Mouse (Mus musculus) left cerebral cortex, postnatal 10 days (tissue): ENCODE measurements at regions not wholly inside any gene's neighbourhood (a gene's known extent, or its start where the extent isn't known, plus 50 kb on each side); places are given as distances from the start of the nearest gene placed in this dataset.

ENCODE experiments used
- DNase-seq, 2 experiments: peaks; one replicate each; pipeline ENCODE4 v3.0.0; 2021 to 2022; ENCODE audit warnings: low spot score in 2 of 2, mixed read lengths in 1 of 2; ENCODE audit errors: extremely low spot score in 1 of 2
- intact Hi-C: fragments of 180-260 bp; cut with DNase I; formaldehyde crosslinking; loops from one replicate; pipeline ENCODE4 v1.15.1; 2025

DNA sequence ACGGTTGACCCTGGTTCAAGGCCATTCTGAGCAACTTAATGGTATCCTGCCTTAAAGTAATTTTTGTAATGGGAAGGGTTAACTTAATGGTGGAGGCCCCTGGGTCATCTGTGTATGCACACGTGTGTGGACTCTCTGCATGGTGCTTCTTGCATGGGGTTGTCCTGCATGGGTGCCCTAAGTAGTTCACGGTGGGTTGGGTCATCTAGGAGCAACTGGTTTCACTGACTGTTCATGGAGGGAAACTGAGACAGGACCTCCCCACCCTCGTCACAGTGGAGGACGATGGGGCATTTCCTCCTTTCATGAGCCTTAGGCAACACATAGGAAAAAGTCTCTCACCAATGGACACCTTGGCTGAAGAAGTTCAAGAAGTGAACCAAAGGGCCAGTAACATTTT is 123.4 kb downstream of the Gm11011 start:
- intact Hi-C loops: no loop called here
- DNase-seq: no peak

DNA sequence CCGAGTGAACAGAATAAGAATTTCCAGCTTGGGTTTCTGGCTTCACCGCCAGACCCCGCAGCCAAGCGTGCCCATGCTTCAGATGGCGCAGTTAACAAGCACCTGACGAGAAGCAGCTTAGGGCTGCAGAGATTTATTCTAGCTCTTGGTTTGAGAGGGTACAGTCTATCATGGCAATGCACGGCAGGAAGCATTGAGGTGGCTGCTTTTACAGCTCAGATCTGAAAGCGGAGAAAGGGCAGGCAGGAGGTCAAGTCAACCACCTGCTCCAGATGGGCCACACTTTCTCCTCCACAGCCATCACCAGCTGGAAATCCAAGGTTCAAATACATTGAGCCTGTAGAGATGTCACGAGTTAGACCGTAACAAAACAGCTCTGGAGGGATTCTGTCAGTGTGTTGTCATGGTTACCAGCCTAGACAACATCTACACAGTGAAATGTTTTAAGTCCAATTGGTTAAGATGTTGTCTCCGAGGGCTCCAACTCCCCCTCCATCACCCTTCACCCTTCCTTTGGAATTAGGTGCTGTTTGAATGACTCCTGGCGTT is 126.0 kb downstream of the Gm11011 start:
- intact Hi-C loops: no loop called here
- no peak for DNase-seq

DNA sequence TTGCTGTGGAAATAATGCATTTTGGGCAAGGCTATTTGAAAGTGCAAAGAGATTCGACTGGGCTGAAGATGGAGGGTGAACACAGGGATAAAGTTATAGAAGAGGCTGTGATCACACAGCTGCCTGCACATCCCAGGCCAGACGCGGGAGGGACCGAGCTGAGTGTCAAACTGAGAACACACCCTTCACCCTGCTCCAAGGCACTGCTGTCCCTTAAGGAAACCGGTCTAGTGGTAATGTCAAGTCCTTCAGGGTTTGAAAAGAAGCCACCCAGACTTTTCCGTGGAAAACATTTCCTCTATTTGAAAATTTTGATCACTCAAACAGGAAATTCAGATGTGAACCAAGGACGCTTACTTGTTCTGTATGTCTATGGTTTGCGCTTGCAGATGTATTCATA is 134.6 kb downstream of the Gm11011 start:
- DNase-seq: no peak

DNA sequence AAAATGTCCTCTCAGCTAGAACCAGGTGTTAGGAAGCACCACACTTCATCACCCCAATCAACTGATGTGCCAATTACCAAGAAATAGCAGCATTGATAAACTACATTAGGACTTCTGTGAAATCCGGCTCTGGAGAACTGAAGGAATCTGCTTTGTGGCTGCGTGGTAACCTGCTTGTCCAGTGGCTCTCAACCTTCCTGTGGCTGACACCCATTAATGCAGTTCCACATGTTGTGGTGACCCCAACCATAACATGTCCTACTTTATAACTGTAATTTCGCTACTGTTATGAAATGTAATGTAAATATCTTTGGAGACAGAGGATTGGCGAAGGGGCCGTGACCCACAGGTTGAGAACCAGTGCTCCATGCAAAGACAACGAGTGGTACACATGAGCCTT is 136.7 kb downstream of the Gm11011 start:
- DNase-seq: no peak
- intact Hi-C loops: no loop called here

More for the DNA sequence above, 134.6 kb downstream of the Gm11011 start:
- intact Hi-C loops: no loop called here

DNA sequence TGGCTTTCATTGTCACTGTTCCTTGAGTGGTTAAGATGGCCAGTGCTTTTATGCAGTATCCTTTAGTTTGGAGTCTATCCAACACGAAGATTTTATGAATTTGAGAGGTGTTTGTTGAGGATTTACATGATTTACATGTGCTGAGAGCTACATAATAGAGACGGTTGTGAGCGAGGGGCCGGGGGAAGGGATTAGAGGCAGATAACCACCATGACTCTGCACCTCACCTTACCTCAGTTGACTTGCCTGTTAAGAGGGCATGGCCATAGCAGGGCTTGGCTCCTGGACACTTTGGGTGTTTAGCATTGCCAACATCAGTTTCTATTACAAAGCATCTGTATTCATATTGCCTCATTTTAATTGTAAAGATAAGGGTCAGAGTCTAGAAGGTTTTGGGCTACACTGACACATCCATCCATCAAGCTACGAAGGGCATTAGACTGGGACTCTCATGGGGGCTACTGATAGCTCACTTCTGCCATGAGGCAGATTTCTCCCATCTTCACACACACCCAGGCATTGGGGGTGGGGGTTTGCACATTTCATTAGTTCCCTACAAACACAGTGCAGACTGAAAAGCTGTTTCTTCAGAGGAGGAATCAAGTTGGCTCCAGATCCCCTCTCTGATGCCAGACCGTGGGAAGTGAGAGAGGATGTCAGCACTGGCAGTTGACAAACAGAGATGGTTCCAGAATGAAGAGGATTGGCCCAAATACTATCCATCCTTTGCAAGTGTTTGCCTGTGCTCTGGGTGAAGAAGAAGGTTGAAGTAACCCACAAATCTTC is 139.9 kb downstream of the Gm11011 start:
- peak; percentile 26 to 42 for DNase-seq
- intact Hi-C loops: no loop called here

DNA sequence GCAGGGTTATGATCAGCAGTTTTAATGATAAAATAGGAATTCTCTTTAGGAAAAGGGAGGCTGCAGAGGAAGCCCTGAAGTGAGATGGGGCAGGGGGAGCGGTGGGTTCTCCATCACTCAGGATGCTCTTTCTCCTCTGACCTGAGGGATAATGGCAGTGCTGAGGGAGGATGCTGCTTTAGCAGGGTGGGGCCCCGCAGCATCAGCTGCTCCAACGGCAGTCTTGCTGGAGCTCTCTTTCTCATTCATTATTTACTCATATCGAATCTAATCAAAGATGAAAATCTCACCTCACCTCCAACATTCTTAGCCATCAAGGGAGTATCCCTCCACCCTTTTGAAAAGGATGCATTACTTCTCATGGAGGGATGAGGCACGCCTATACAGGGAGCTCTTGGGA is 141.7 kb downstream of the Gm11011 start:
- no peak for DNase-seq
- intact Hi-C loops: no loop called here

DNA sequence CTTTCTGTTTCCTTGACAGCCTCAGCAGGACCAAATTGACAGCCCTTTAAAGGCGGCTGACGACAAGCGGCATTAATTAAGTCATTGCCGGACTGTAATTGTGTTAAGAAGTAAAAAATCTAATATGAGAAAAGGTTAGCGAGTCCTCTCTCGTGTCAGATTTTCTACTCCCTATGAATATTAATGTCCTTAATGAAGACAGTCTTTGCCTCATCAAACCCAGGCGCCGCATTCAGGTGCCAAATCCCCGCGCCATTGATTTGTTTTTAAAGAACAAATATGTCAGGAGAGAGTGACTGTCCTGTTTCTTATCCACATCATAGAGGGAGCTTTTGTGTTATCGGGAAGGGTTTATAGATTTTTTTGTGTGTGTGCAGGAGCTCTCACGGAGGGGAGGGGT is 142.2 kb downstream of the Gm11011 start:
- no peak for DNase-seq
- intact Hi-C loops: no loop called here

DNA sequence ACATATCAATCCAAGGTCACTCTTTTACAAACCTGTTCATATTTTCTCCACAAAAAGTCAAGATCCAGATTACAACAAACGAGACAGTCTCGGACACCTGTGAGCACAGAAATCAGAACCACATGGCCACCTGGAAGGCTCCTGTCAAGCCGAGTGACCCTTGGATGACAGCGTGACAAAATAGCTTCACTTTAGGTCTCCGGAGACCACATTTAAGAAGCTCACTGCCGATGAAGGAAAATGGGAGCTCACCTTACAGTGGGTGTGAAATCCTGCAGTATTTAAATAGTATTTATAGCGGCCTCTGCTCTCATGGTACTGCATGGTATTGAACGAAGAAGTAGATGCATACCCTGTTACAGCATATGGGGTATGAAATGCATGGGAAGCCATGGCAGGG is 144.3 kb downstream of the Gm11011 start:
- intact Hi-C loops: no loop called here
- DNase-seq: no peak

DNA sequence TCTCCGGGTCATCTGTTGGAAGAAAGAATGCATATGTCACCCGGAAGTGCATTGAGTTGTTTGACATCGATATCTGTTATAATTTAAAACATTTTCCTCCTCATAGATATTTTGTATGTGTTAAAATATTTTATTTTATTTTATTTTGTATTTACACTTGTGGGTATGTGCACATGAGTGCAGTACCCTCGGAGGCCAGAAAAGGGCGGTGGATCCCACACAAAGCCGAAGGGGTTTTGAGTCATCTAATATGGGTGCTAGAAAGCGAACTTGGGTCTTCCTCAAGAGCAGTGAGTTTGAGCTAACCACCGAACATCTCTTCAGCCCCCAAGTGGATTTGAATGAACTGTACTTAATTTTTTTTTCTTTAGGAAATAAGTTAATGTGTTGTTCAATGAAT is 156.0 kb downstream of the Gm11011 start:
- intact Hi-C loops: no loop called here
- no peak for DNase-seq

DNA sequence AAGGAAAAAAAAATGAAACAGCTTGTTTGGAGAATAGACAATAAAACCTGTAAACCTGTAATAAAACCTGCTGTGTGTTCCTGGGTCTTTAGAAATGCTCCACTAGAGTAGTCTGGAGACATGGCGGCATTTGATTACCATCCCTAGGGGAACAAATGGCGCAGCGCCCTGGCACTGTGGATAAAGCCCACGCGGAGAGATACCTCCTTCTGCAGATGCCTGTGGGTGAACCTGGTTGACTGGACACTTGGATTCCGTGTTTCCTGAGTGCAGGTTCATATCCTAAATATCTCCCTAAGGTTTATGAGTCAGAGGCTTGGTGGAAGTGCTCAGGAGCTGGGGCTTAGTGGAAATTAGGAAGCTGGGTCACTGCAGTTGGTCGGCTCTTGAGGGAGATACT is 158.1 kb downstream of the Gm11011 start:
- intact Hi-C loops: no loop called here
- no peak for DNase-seq

DNA sequence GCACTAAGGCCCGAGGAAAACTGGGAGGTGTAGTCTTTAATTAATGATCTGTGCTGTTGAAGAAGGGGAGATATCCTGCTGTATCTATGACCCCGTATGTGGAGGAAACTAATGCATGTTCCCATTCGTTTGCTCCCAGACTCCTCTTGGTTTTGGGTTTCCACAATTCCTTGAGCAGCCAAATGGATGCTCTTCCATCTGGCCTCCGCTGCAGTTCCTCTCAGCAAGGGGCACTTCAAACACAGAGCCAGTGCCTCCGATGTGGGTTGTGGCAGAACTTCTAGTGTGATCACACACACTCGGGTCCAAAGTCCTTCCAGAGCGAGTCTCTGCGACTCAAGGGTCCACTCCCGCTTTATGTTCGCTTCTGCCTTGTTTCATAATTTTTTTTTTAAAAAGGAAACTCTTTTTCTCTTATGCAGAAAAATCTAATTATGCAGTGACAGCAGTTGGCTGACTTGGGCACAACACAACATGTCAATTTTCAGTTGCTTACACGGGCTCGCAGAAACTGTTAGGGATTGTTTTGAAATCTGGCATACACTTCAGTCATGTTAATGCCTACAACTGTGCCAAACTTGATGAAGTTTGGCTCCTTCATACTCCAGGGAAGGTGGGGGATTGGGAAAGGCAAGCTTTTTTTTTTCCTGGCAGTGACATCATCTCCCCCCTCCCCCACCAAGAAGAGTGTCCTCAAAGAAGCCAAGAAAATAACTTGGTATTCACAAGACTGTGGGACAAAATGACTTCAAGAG is 163.2 kb downstream of the Gm11011 start:
- peak in 1 of 2 experiments; percentile 39 for DNase-seq
- intact Hi-C loops: no loop called here

DNA sequence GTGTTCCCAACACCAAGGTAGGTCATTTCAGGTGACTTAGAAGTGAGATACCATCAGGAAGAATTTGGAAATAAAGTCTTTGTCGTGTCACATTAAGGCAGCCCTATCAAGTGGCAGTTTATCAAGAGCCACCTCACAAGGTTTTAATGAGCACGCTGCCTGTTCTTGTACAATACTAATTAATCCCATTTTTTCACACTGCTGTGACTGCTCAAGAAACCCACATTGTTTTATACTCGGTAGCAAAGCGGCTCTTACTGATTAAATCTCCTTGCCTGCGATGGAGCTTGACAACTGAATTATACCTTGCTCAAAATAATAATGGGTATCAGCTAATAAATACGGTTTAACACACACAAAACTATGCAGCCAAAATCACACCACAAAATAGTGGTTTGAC is 175.2 kb downstream of the Gm11011 start:
- intact Hi-C loops: no loop called here
- DNase-seq: no peak

DNA sequence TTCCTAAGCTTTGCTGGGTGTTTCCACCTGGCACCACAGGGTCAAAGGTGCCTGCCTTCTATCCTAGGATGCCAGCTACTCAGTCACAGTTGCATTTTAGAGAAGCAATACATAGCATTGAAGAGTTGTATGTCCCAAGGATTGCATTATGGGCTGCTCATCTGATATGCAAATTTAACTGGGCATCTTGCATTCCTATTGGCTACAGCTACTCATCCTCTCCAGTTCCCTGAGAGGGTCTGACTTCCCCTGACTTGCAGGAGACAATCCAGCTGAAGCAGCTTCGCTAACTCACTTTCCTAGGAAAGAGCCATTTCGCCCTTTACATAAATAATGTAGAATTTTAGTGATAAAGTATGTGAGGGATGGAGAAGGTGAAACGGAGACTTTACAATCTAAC is 177.5 kb downstream of the Gm11011 start:
- intact Hi-C loops: no loop called here
- DNase-seq: no peak

DNA sequence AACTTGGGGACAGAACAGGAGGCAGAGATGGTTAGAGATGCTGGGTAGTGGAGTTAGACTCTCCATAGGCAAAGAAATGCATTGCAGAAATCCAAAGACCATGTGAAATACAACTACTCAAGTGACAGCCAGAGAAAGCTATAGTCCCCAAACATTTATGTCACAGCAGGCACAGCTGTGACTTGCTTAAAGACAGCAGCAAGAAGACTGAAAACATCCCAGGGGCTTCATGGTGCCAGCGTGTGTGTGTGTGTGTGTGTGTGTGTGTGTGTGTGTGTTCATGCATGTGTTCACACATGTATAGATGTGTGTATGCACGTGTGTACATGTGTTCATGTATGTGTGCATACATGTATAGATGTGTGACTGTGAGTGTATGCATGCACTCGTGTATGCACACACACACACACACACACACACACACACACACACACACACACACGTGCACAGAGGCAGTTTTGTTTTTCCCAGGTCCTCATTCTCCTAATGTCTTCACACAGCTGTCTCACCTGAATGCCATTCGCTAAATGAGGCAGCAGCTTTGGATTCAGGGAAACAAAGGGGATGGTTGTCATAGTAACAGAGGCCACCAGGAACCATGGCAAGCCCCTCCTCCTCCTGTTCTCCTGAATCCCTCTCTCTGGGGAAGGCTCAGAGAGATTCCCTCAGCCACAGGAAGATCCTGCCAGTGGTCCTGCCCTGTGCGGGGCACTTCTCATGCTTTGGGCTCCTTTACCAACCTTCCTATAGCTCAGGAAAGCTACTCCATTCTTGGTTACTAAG is 182.4 kb downstream of the Gm11011 start:
- peak in 1 of 2 experiments; percentile 23 for DNase-seq
- intact Hi-C loops: no loop called here

DNA sequence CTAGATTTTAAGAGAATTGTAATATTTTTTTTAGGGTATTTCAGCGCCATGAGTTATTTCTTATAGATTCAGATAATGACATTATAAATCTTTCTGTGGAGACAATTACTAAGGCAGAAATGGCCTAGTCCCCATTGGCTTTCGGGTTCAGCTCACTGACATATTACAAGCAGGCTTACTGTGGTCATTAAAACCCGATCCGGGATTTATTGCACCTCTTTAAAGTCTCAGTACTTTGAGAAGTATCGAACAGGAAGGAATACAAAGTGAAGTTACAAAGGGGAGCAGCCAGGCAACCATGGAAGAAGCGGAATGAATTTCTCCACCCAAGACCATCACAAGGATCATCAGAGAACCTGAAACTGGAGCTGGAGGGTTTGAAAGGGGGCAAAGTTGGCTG is 189.8 kb downstream of the Gm11011 start:
- no peak for DNase-seq
- intact Hi-C loops: no loop called here

DNA sequence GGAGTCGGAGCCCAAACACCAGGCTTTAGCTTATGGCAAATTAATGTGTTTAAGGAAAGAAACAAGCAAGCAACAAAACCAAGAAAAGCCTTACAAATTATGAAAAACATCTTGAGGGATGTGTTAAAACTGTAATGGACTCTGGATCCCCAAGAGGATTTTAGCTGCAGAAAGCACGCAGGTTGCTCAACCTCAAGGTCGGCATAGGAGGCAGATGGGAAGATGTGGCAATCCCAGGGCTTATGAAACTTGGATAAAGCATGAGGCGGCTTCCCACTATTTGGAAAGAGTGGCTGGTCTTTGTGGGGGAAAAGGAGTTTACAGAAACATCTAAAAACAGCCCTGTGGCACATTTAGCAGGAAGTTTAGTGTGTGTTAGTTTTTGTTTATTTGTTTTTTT is 190.5 kb downstream of the Gm11011 start:
- no peak for DNase-seq
- intact Hi-C loops: no loop called here

DNA sequence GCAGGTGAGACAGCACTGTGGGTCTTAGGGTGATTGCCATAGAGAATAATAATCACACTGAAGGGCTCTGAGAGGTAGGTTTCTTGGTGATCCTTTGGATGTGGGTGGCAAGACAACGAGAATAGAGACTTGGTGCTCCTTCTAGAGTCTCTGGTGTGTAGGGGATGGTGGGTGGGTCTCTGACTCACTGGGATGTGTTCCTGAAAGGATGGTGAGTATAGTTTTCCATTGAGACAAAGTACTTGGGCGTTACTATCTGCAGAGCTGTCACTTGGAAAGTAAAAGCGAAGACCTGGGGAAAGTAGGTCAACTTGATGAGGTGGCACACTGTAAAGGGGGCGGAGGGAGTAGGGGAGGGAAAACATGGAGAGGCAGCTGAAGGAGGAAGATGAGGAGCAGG is 191.3 kb downstream of the Gm11011 start:
- DNase-seq: no peak
- intact Hi-C loops: no loop called here

DNA sequence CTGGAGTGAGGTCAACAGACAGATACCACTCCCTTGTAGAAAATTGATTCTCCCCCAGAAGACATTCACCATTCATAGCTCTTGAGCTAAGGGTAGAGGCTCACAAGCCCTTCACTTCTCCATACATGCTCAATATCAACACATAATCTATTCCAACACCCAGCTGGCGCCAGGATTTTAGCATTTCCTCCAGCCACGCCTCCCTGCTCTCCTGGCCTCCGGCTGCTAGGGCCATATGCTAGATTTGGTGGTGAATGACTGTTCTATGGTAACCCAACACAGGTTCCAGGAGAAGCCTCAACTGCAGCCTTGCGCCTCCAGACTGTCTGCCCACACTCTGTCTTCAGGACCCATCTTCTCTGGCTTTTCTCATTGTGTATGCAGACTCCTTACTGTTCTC is 197.9 kb downstream of the Gm11011 start:
- intact Hi-C loops: no loop called here
- DNase-seq: no peak

DNA sequence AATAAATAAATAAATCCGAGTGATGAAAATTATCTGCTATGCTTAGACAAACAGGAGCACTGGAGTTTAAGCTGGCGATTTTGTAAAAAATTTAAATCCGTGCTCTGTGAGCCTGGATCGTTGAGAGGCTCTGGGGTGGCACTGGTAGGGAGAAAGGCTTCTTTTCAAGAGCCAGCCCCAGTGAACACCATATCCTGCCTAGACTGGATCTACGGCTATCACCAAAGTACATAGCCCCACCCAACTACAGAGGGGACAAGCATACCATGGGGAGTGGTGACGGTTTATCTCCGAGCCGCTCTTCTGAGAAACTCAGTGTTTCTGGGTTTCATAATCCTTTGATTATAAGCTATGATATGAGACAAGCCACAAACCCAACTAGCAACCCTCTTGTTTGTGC is 199.0 kb downstream of the Gm11011 start:
- no peak for DNase-seq
- intact Hi-C loops: no loop called here
